Mouse (Mus musculus) midbrain, postnatal 0 days (tissue): ENCODE results near the gene Cars2. TPM values are rescaled to one million over a fixed set of nuclear protein-coding genes. Genes with fewer than 3 reads are reported as not detected.
"Not testable (repeated sequence)": the region's sequence is repeated elsewhere in the genome, so short reads cannot be mapped to it uniquely, and the experiment has no call there.

Source experiments
- ATAC-seq: fragments of 200-750 bp; cut with Nextera tagmentation; 2 replicates; pipeline ENCODE4 v1.8.0; 2017; ENCODE audit warnings: moderate number of reproducible peaks, mild to moderate bottlenecking, moderate TSS enrichment, moderate library complexity; ENCODE audit not compliant: low FRiP score
- DNase-seq: peaks from one replicate; pipeline ENCODE4 v3.0.0-alpha.2; 2015; ENCODE audit warnings: low spot score
- H3K27ac ChIP-seq: fragments of 300-500 bp; sonication (generic); 2 replicates; pipeline ENCODE4 v1.5.1; 2014; ENCODE audit warnings: low read depth, mild to moderate bottlenecking, low read length, mixed read lengths
- H3K27me3 ChIP-seq: fragments of 300-500 bp; sonication (generic); 2 replicates; pipeline ENCODE4 v1.6.1; 2014; ENCODE audit warnings: low read length, control low read depth, mixed read lengths; ENCODE audit not compliant: insufficient read depth
- H3K36me3 ChIP-seq: fragments of 300-500 bp; sonication (generic); 2 replicates; pipeline ENCODE4 v1.6.1; 2014; ENCODE audit warnings: low read length, control low read depth, mixed read lengths; ENCODE audit not compliant: insufficient read depth
- H3K4me1 ChIP-seq: fragments of 300-500 bp; sonication (generic); 2 replicates; pipeline ENCODE4 v1.6.1; 2014; ENCODE audit warnings: mild to moderate bottlenecking, control low read depth, antibody characterized with exemption, low read length, mixed read lengths; ENCODE audit not compliant: insufficient read depth
- H3K4me2 ChIP-seq: fragments of 300-500 bp; sonication (generic); 2 replicates; pipeline ENCODE4 v1.6.1; 2014; ENCODE audit warnings: low read depth, mild to moderate bottlenecking, low read length, mixed read lengths; ENCODE audit not compliant: poor library complexity, severe bottlenecking
- H3K4me3 ChIP-seq: fragments of 300-500 bp; sonication (generic); 2 replicates; pipeline ENCODE4 v1.5.1; 2014; ENCODE audit warnings: low read depth, mild to moderate bottlenecking, low read length, moderate library complexity
- H3K9ac ChIP-seq: fragments of 300-500 bp; sonication (generic); replicated peaks from 2 replicates; pipeline ENCODE4 v1.6.1; 2014; ENCODE audit warnings: mild to moderate bottlenecking, low read length, moderate library complexity, mixed read lengths; ENCODE audit not compliant: poor library complexity, severe bottlenecking
- H3K9me3 ChIP-seq: fragments of 300-500 bp; sonication (generic); 2 replicates; pipeline ENCODE4 v1.6.1; 2016; ENCODE audit warnings: low read length, control low read depth
- CTCF ChIP-seq: IDR thresholded peaks from 2 replicates; pipeline ENCODE4 v1.5.1; 2016; ENCODE audit warnings: antibody characterized with exemption, mild to moderate bottlenecking
- WGBS: fragments of 180-500 bp; shearing (Covaris S2); extraction: QIAGEN DNeasy Blood & Tissue Kit; methylation state at CpG from one replicate; pipeline ENCODE4 v1.1.7; 2014; 5-methylcytosine and 5-hydroxymethylcytosine counted together
- polyA plus RNA-seq: library from polyadenylated mRNA; unstranded; fragments of >200 nt; fragmentation: Nextera tagmentation; extraction: Ambion mirVana; gene quantifications from 2 replicates; pipeline ENCODE4 v1.2.1, GENCODE M21; 2015
- total RNA-seq: library from RNA; depleted of rRNA; stranded (reverse); fragments of >200 nt; gene quantifications from 2 replicates; pipeline ENCODE4 v1.2.3, GENCODE M21; 2014

The Cars2 gene
- total and polyA plus RNA-seq, 2 experiments from 2014 or later: 19.5 to 35.5 TPM

- Histone ChIP-seq H3K4me2 (no peak overlapping the region), H3K27ac (no peak overlapping the region), H3K27me3 (no peaks in the 10 kb centered on the region), H3K36me3 (no peaks in the 10 kb centered on the region), H3K9ac (no peak overlapping the region), H3K4me1 (no peaks in the 10 kb centered on the region), H3K4me3 (no peak overlapping the region), H3K9me3 (no peaks in the 10 kb centered on the region)
- ATAC-seq (no peak), DNase-seq (no peak)
- WGBS: 92% methylated on average over 4 of the region's 4 CpGs
- no peak for TF ChIP-seq CTCF
Observed at GRCm38 (mm10) chr8:11570742-11571141, 20.2 kb upstream of the Cars2 start.

- H3K27ac ChIP-seq: no peak overlapping the region
- H3K9me3 ChIP-seq: no peaks in the 10 kb centered on the region
- no peak overlapping the region for H3K9ac ChIP-seq
- H3K4me2 ChIP-seq: no peak overlapping the region
- H3K4me1 ChIP-seq: no peaks in the 10 kb centered on the region
- peaks cover 1% of the 10 kb centered on the region; the same call in 1 of the 2 replicates for H3K36me3 ChIP-seq
- ATAC-seq (no peak), DNase-seq (no peak)
- no peak for TF ChIP-seq CTCF
- WGBS: 83% methylated on average over 22 of the region's 22 CpGs
- no peaks in the 10 kb centered on the region for H3K27me3 ChIP-seq
- H3K4me3 ChIP-seq: no peak overlapping the region
Observed at GRCm38 (mm10) chr8:11569260-11570097, 18.9 kb upstream of the Cars2 start.

GRCm38 (mm10) chr8:11568193-11568592, 17.6 kb upstream of the Cars2 start:
- not testable (repeated sequence) for DNase-seq, ATAC-seq, H3K36me3 ChIP-seq, H3K4me2 ChIP-seq, H3K4me3 ChIP-seq, H3K4me1 ChIP-seq, H3K9ac ChIP-seq, H3K27ac ChIP-seq, H3K9me3 ChIP-seq, H3K27me3 ChIP-seq
- 100% methylated on average over 2 of the region's 2 CpGs for WGBS

GRCm38 (mm10) chr8:11564721-11565120, 14.1 kb upstream of the Cars2 start:
- Histone ChIP-seq H3K4me3 (no peak overlapping the region), H3K9ac (no peak overlapping the region), H3K9me3 (no peaks in the 10 kb centered on the region), H3K4me2 (no peak overlapping the region), H3K4me1 (no peaks in the 10 kb centered on the region), H3K36me3 (peaks cover 19% of the 10 kb centered on the region), H3K27ac (no peak overlapping the region), H3K27me3 (no peaks in the 10 kb centered on the region)
- no peak for TF ChIP-seq CTCF
- ATAC-seq (no peak), DNase-seq (no peak)
- WGBS: 91% methylated on average over 7 of the region's 7 CpGs

GRCm38 (mm10) chr8:11564236-11564635, 13.7 kb upstream of the Cars2 start:
- 87% methylated on average over 5 of the region's 5 CpGs for WGBS
- H3K9me3 ChIP-seq: no peaks in the 10 kb centered on the region
- ATAC-seq (no peak), DNase-seq (no peak)
- no peak overlapping the region for H3K4me3 ChIP-seq
- peaks cover 19% of the 10 kb centered on the region for H3K36me3 ChIP-seq
- no peak overlapping the region for H3K27ac ChIP-seq
- no peaks in the 10 kb centered on the region for H3K4me1 ChIP-seq
- no peak overlapping the region for H3K4me2 ChIP-seq
- TF ChIP-seq CTCF: no peak
- no peaks in the 10 kb centered on the region for H3K27me3 ChIP-seq
- no peak overlapping the region for H3K9ac ChIP-seq

- H3K36me3 ChIP-seq: peaks cover 19% of the 10 kb centered on the region
- no peak overlapping the region for H3K4me3 ChIP-seq
- H3K4me1 ChIP-seq: no peaks in the 10 kb centered on the region
- WGBS: 77% methylated on average over 9 of the region's 9 CpGs
- H3K27me3 ChIP-seq: no peaks in the 10 kb centered on the region
- no peak overlapping the region for H3K9ac ChIP-seq
- H3K4me2 ChIP-seq: no peak overlapping the region
- no peak for DNase-seq
- no peak for TF ChIP-seq CTCF
- H3K9me3 ChIP-seq: no peaks in the 10 kb centered on the region
- no peak overlapping the region for H3K27ac ChIP-seq
- no peak for ATAC-seq
Observed at GRCm38 (mm10) chr8:11560220-11560619, 9.6 kb upstream of the Cars2 start.
